Mouse (Mus musculus): ENCODE measurements around the gene Atg4d. TPM values are rescaled to one million over a fixed set of nuclear protein-coding genes. Genes with fewer than 3 reads are reported as not detected.
"Not testable (repeated sequence)": the region's sequence is repeated elsewhere in the genome, so short reads cannot be mapped to it uniquely, and the experiment has no call there.

Atg4d gene
- total RNA-seq, 2 experiments from 2014 or later: 45.3 to 49.5 TPM

- DNase-seq (ENCODE audit: extremely low spot score in 1 of 2, low spot score in 2 of 2): no peak
- Histone ChIP-seq H3K27ac (no peak overlapping the region), H3K4me3 (no peak overlapping the region)
- intact Hi-C loops (cut with DNase I): no loop called here
- no peak for TF ChIP-seq CTCF (IDR thresholded peaks at IDR 0.05)
These were observed 3.3 kb upstream of the Atg4d start for GRCm38 (mm10) chr9:21261831-21262230.

DNA sequence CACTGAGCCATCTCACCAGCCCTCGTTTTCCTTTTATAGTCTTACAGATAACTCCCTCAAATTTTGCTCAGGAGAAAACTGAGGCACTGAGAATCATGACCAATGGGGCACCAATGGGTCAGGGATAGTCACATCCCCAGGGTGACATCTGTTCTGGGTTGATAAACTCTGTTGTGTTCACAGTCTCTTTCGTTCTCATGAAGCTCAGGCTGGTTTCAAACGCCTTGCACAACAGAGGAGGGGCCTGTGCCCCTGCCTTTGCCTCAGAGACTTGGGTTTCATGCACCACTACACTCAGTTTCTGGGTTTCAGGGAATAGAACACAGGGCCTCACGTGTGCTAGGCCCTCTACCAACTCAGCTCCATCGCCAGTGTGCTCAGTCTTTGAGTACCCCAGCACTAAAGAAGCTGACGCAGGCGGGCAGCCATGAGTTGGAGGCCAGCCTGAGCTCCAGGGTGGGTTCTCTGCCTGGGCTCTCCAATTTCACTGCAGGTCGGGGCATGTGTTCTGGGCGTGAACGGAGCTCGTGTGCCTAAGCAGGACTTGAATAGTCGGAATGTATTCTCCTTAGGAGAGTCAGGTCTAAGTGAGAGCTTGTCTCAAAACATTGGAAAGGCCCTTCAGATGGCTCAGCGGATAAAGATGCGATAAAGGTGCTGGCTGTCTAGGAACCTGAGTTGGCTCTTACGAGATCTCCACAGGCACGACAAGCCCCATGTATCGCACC is 657 bp upstream of the Atg4d start:
- Histone ChIP-seq H3K4me3 (peak overlapping the region; percentile 89), H3K27ac (peak overlapping the region; percentile 87)
- TF ChIP-seq CTCF (IDR thresholded peaks at IDR 0.05): no peak
- intact Hi-C loops (cut with DNase I): no loop called here
- no peak for DNase-seq (ENCODE audit: extremely low spot score in 1 of 2, low spot score in 2 of 2)

DNA sequence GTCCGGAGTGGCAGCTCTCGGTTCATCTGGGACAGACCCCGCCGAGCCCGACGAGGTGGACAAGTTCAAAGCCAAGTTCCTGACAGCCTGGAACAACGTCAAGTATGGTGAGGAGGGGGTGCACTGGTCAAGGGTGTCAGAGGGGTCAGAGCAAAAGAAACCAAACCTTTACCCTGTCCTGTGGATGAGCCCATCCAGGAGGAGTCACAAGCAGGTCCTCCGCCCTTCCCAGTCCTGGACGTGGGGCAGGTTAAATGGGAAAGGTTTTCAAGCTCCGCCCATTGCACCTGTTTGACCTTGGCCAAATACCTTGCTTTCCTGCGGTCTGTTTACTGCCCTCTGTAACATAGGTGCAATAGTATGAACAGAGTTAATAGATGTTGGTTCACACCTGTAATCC is 518 bp downstream of the Atg4d start:
- peak overlapping the region; percentile 89 for H3K4me3 ChIP-seq
- DNase-seq (ENCODE audit: extremely low spot score in 1 of 2, low spot score in 2 of 2): no peak
- TF ChIP-seq CTCF (IDR thresholded peaks at IDR 0.05): no peak
- intact Hi-C loops (cut with DNase I): loop anchor here (1.0 kb wide), 2 partner anchors 26 to 55 kb away; partner anchors contain the start of genes Cdkn2d and Slc44a2
- peak overlapping the region; percentile 92 for H3K27ac ChIP-seq

DNA sequence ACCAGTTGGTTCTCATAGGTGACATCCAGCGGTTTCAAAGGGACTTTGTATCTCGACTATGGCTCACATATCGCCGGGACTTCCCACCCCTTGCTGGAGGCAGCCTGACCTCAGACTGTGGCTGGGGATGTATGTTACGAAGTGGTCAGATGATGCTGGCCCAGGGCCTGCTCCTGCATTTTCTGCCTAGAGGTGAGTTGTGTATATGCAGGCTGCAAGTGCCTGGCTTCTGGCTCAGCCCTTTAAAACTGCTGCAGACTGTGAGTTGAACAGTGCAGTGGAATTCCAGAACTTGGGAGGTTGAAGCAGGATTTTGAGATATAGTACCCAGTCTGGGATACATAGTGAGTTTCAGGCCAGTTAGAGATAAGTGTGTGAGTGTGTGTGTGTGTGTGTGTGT is 1.8 kb downstream of the Atg4d start:
- no peak overlapping the region for H3K27ac ChIP-seq
- no peak; the same call in 1 of the 2 replicates for TF ChIP-seq CTCF (IDR thresholded peaks at IDR 0.05)
- intact Hi-C loops (cut with DNase I): no loop called here
- DNase-seq (ENCODE audit: extremely low spot score in 1 of 2, low spot score in 2 of 2): no peak
- no peak overlapping the region for H3K4me3 ChIP-seq

DNA sequence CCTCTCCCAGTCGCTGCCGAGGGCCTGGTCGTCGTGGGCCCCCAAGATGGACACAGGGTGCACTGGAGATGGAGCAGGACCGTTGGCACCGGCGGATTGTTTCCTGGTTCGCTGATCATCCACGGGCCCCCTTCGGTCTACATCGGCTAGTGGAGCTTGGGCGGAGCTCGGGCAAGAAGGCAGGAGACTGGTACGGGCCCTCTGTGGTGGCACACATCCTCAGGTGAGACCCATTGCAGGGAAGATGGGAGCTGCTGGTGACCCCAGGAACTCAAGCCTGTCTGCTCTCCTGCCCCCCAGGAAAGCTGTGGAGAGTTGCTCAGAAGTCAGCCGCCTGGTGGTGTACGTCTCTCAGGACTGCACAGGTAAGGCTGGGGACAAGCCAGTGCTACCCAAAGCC is 3.2 kb downstream of the Atg4d start:
- no peak overlapping the region for H3K4me3 ChIP-seq
- intact Hi-C loops (cut with DNase I): no loop called here
- no peak overlapping the region for H3K27ac ChIP-seq
- DNase-seq (ENCODE audit: extremely low spot score in 1 of 2, low spot score in 2 of 2): no peak
- TF ChIP-seq CTCF (IDR thresholded peaks at IDR 0.05): no peak

- H3K4me3 ChIP-seq; H3K27ac ChIP-seq; DNase-seq (ENCODE audit: extremely low spot score in 1 of 2, low spot score in 2 of 2); intact Hi-C loops (cut with DNase I): not testable (repeated sequence)
These were observed 4.5 kb downstream of the Atg4d start for GRCm38 (mm10) chr9:21269590-21269989.

DNA sequence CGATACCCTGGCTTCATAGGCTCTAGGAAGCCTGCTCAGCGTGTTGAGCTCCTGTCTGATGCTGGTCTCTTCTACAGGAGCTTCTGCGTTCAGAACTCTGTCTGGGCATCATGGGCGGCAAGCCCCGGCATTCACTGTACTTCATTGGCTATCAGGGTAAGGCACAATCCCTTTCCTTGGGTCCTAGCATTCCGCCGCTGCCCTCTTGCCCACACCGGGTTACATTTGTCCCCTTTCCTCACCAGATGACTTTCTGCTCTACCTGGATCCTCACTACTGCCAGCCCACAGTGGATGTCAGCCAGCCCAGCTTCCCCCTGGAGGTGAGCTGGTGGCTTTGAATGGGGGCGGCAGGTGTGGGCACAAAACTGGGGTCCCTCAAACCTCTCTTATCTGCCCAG is 7.3 kb downstream of the Atg4d start:
- intact Hi-C loops (cut with DNase I): no loop called here
- no peak overlapping the region for H3K27ac ChIP-seq
- H3K4me3 ChIP-seq: no peak overlapping the region
- DNase-seq (ENCODE audit: extremely low spot score in 1 of 2, low spot score in 2 of 2): no peak
- TF ChIP-seq CTCF (IDR thresholded peaks at IDR 0.05): no peak

- TF ChIP-seq CTCF (IDR thresholded peaks at IDR 0.05): no peak
- Histone ChIP-seq H3K4me3 (no peak overlapping the region), H3K27ac (no peak overlapping the region)
- no peak for DNase-seq (ENCODE audit: extremely low spot score in 1 of 2, low spot score in 2 of 2)
- intact Hi-C loops (cut with DNase I): no loop called here
These were observed 8.0 kb downstream of the Atg4d start for GRCm38 (mm10) chr9:21273094-21273493.

- no peak for TF ChIP-seq CTCF (IDR thresholded peaks at IDR 0.05)
- intact Hi-C loops (cut with DNase I): no loop called here
- H3K4me3 ChIP-seq: no peak overlapping the region
- DNase-seq (ENCODE audit: extremely low spot score in 1 of 2, low spot score in 2 of 2): no peak
- H3K27ac ChIP-seq: no peak overlapping the region
These were observed 8.6 kb downstream of the Atg4d start for GRCm38 (mm10) chr9:21273520-21274228.

DNA sequence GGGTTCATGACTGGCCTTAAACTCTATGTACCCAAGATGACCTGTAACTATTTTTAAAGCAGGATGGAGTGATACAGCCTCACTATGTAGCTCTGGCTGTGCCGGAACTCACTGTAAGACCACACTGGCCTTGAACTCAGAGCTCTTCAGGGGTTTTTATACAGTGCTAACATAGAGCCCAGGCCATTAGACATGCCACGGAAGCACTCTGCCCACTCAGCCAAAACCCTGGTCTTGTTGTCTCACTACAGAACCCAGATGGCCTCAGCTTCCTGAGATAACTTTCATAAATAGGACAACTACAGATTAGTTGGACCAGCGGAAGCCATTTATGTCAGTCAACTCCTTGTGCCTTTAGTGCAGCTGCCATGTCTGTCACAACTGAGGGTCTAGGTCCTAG is 9.2 kb downstream of the Atg4d start:
- no peak overlapping the region for H3K27ac ChIP-seq
- intact Hi-C loops (cut with DNase I): no loop called here
- H3K4me3 ChIP-seq: no peak overlapping the region
- no peak for TF ChIP-seq CTCF (IDR thresholded peaks at IDR 0.05)
- no peak for DNase-seq (ENCODE audit: extremely low spot score in 1 of 2, low spot score in 2 of 2)

GRCm38 (mm10) chr9:21275013-21275710 is 10.1 kb downstream of the Atg4d start:
- H3K4me3 ChIP-seq: no peak overlapping the region
- H3K27ac ChIP-seq: no peak overlapping the region
- no peak for TF ChIP-seq CTCF (IDR thresholded peaks at IDR 0.05)
- DNase-seq (ENCODE audit: extremely low spot score in 1 of 2, low spot score in 2 of 2): no peak
- intact Hi-C loops (cut with DNase I): no loop called here

DNA sequence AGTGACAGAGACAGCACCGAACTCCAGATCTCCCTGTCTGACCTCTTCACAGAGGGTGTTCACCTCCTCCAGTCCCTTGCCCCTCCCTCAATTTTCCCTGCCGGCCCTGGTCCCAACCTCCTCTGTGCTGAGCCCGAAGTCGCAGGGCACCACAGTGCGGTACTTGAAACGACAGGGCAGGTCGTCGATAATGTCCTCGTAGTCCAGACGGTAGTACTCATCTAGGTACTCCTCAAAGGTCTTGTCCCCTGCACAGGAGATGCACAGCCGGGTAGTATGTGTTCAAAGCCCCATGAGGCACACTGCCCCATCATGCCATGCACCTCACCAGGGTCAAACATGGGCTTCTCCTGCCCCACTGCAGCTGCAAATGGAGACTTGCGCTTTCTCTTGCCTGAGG is 10.6 kb downstream of the Atg4d start:
- no peak overlapping the region for H3K4me3 ChIP-seq
- no peak overlapping the region for H3K27ac ChIP-seq
- DNase-seq (ENCODE audit: extremely low spot score in 1 of 2, low spot score in 2 of 2): no peak
- TF ChIP-seq CTCF (IDR thresholded peaks at IDR 0.05): no peak
- intact Hi-C loops (cut with DNase I): no loop called here
